Mouse (Mus musculus) retina, embryonic 14.5 days (tissue): ENCODE results near the gene Kcnip1.

Experiments used
- DNase-seq: peaks from one replicate; pipeline ENCODE4 v3.0.0-alpha.2; 2015; ENCODE audit warnings: low spot score

The Kcnip1 gene

DNA sequence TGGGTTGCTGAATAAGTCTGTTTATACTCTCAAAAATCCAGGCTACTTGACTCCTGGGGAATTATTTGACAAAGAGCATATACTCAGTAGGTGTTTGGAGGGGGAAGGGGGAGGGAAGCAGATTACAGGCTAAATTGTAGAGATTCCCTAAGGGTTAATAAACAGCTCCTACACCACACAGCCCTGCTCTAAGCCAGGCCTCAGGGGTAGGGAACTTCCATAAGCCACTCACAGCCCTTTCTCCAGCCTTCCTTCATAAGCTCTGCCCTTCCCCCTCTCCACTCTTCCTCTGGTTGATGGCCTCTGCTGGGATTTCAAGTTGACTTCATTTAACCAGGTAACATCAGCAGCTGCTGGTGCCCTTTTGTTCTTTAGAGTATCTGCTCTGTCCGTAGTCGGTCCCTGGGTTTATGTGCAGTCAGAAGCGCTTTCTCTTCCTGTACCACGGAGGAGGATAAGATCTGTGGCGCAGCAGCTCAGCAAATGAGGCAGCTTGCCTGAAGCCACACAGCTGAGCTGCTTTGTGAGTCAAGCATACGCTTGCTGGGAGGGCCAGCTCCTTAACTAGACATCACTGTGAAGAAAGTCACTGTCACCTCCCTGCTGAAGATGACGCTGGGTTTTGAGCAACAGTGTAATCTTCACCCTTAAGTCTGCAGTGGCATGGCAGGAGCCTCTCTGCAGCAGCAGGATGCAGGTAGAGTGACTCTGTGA, 54.2 kb downstream of the Kcnip1 start:
- DNase-seq = no peak

DNA sequence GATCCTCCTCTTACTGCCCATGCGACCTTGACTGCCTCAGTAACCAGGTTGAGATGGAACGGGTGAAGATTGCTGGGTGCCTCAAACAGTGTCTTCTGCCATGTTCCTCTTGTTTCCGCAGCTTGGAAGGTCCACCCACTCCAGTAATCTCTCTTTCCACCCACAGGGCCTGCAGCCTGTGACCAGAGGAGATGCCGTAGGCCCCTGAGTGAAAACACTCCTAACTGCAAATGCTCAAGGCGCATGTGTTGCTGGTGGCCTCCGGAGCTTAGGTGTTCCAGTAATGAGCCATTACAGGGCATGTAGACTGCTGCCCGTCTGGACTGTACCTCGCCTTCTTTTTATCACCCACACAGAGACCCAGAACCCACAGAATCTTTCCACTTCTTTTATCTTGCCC, 55.3 kb downstream of the Kcnip1 start:
- DNase-seq = no peak

DNA sequence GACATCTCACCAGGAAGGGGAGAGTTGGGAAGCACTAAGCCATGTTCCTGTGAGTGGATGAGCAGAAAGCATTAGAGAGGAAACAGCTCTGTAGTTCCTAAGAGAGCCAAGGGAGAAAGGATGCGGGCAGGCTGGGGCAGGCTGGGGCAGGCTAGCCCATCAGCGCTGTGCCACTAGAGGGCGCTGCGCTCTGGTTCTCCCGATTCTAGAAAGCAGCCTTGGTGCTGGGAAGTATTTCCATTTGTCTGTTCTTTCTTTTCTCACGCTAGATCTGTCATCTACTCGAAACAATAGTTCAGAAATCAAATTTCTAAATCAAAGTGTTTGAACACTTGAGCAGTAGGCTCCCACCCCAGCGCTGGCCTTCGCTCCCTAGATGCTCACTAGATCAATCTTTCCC, 58.7 kb downstream of the Kcnip1 start:
- no peak for DNase-seq

DNA sequence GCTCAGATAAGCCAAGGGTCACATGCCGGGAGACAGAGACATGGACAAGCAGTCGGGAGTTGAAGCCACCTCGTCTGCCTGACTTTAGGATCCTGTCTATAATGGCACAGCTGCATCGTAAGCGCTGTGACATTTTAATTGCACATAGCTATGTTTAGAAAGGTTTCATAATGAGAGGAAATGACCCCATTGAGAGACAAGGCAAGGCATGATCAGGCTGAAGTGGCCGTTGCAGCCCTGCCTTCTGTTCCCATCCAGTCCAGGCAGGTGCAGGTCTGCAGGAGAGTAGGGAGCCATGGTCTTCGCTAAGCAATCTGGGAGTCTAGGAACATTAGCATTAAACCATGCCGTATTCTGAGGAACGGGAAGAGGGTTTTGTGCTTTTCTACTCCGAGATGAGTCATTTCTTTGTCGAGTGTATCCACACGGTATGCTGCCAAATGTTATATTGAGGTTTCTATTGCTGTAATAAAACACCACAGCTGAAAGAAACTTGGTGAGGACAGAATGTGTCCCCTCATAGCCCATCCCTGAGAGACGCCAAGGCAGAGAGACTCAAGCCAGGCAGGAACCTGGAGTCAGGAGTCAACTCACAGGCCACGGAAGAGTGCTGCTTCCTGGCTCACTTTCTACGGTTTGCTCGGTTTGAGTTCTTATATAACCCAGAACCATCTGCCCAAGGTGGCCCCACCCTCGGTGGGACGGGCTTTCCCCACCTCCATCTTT, 60.4 kb downstream of the Kcnip1 start:
- DNase-seq = no peak

DNA sequence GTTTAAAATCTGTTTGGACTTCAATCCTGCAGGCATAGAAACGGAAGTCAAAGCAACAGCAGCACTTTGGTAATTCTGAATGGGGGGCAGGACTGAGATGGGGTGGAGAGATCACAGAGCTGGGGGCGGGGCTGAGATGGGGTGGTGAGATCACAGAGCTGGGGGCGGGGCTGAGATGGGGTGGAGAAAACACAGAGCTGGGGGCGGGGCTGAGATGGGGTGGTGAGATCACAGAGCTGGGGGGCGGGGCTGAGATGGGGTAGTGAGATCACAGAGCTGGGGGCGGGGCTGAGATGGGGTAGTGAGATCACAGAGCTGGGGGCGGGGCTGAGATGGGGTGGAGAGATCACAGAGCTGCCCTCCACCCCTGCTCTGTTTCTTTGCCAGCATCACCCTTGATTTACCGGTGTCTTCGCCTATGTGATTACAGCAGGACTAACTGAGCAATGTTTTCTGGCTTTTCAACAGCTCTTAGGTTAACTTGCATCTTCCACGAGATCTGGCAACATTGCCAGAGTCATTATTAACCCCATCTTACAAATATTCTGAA, 61.0 kb downstream of the Kcnip1 start:
- DNase-seq = peak; percentile 51

DNA sequence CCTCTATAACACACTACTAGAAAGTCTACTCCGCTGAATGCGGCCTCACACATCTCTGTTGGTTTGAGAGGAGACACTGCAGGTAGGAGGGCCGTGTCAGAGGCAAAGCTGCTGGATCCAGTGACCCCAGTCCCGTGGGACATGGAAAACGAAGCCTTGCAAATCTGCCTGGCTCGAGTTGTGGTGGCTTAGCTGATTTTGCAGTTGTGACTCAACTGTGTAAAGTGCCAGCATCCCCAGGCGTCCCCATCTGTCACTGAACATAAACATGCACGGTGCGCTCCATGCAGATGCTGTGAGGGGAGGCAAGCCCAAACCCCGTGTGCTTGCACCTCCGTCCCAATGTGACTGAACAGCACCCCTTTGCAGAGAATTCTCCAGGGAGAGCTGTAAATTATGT, 63.5 kb downstream of the Kcnip1 start:
- DNase-seq = no peak

DNA sequence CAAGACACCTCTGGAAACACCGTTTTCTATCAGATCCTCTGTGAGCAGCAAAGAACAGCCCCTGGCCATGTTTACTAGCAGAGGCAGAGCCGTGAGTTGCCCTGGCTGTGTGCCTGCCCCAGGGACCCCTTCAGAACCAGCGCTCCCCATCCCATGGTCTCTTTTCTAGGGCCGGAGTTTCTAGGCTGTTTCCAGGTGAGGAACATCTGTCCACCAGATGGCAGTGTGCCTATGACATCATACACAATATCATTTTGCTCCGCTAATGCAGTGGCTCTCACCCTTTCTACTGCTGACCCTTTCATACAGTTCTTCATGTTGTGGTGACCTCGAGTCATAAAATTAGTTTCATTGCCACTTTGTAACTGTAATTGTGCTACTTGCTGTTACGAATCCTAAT, 64.3 kb downstream of the Kcnip1 start:
- DNase-seq = peak; percentile 75

DNA sequence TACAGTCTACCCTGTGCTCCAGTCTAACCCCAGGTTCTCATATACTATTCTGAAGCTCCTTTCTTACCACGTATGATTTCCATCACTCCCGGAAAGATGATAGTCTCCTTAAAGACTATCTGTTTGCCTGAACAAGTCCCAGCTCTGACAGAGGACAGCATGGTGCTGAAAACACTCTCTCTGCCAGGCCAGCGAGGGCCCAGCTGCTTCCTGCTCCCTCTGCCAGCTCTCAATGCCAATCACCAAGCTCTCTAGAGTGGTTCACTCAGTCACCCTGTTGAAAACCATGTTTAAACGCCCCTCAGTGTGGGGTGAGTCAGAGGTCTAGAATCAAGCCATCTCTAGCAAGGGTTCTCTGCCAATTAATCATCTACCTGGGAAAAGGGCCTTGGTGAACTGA, 65.1 kb downstream of the Kcnip1 start:
- no peak for DNase-seq

DNA sequence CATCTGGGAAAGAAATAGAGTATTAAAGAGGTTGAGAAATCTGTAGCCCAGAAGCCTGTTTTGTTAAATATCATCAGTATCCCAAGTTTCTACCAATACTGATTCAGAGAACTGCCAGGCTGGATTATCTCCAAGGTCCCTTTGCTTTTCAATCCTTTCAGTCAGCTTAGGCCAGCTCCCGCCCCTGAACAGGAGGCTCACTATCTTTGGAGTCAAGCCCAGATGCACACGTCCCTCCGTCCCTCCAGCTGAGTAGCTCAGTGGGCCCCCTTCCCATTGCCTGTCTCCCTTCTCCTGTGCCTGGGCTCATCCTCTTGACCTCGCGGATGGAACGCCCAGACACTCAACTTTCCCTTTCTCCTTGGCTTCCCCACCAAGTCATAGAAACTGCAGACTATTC, 65.6 kb downstream of the Kcnip1 start:
- DNase-seq = no peak

DNA sequence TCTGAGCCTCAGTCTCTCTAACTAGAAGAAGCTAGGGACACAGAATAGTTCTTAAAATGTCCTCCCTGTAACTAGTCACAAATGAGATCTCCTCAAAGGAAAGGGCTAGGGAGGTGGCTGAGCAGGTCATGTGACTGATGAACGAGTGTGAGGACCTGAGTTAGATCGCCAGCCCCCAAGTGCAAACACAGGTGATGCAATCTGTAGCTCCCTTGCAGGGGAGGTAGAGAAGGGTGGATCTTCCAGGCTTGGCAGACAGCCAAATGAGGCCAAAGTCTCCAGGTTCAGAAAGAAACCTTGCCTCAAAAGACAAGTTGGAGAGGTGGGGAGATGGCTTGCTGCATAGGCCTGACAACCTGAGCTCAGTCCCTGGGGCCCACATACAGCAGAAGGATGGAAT, 66.4 kb downstream of the Kcnip1 start:
- no peak for DNase-seq

DNA sequence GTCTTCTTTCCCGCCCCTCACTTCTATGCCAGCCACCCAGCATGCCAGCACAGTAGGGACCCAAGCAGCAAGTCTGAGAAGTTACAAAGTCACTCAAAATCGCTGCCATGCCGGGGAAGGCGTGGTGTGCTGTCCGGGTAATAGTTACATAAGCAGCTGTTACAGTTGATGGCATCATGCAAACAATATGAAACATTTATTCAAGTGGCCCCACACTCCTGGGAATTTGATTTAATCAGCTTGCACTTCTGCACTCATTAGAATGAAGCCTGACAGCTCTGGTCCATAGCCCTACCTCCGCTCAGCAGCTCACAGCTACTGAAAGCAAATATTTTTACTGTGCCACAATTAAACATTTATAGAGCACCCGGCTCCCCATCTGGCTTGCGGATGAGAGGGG, 67.2 kb downstream of the Kcnip1 start:
- DNase-seq = no peak

DNA sequence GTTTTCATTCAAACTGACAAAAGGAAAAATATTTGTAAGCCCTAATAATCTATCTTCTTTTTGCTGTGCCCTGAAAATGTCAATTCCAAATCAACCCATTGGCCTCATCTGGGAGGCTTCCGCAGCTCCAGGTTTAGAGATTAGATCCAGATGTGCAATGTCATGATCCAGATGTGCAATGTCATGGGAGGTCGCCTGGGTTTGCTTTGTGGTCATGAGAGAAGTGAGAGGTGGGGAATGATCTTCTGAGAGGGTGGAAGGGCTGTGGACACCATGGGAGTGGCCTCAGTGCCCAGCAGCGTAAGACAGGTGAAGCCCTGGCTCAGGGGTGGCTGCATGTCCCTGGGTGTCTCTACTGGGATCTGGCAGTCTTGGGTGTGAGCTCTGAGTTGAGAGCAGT, 69.9 kb downstream of the Kcnip1 start:
- DNase-seq = no peak

DNA sequence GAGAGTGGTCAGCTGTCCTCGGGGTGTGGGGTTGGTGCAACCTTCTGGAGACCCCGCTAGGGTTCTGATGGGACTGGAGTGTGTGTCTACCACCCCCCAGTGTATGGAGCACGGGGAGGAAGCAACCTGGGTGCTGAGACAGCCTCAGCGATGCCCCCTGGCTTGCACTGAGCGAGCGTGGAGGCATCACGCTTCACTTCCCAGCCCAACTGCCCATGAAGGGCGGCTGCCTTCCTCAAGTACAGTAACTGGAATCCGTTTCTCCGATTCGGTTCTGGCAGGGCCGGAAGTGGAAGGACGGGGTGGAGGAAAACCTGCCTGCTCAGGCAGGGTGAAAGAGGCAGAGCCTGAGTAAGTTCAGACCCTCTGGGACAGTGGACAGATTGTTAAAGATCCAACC, 71.5 kb downstream of the Kcnip1 start:
- no peak for DNase-seq

DNA sequence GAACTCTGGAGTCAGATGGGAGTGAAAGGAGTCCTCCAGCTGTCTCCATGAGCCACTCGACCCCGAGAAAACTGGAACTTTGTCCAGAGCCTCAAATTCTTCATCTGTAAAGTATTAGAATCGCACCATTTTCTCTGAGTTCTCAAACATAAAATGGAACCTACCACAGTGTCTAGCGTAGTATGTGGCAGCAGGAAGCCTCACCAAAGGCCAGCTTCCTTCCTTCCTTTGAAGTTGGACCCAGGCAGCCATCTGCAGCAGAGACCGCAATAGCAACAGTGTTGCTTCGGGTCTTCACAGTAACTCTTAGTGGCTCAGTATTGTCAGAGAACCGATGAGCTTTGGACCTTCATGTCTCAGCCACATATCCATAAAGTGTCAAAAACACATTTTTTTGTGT, 73.1 kb downstream of the Kcnip1 start:
- no peak for DNase-seq

DNA sequence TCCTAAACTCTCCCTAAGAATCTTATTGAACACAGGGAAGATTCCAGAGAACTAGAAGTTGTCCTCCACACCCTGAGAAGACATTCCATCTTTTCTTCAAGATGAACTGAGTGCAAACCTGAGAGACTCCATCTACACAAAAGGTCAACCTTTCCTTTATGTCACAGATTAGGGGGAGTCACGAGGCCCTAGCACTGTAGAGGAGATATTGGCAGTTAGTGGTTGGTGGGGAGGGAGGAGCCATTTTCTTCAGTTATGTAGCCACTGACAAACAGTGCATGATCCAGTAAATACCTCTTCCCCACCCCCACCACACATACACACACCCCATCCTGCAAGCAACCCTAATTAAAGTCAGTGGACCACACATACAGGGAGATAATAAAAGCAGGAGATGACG, 74.5 kb downstream of the Kcnip1 start:
- DNase-seq = no peak

DNA sequence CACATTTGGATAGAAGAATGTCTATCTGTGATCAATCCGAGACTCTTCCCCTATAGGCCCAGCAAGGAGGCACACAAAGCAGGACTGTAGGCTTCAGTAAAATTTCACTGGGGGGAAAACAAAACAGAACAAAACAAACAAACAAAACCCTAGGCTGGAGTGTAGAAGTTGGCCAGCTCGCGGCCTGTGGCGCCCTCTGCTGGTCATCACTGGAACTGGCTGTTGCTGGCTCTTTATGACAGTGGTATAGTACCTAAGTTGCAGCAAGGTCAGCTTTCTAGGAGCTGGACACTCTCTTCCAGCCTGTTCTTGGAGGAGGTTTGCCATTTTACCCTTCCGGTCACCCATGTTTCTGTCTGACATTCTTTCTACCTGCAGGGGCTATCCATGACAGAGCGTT, 75.4 kb downstream of the Kcnip1 start:
- peak; percentile 90 for DNase-seq

DNA sequence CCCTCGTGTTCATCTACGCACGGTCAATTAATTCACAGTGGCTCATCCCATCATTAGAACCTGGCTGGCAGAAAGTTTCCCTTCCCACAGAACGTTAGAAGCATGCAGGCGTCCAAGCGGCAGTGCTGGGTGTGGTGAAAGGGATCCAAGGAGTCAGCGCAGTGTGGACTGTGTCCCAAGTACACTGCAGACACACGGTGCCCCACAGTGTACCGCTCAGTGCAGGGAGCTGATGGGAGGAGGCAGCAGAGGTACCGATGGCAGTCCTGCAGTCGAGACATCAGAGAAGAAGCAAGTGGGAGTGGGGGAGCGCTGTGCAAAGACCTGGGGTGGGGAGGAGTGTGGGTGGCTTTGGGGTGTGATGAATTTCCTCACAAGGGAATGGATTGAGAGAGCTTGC, 78.7 kb downstream of the Kcnip1 start:
- DNase-seq = no peak

DNA sequence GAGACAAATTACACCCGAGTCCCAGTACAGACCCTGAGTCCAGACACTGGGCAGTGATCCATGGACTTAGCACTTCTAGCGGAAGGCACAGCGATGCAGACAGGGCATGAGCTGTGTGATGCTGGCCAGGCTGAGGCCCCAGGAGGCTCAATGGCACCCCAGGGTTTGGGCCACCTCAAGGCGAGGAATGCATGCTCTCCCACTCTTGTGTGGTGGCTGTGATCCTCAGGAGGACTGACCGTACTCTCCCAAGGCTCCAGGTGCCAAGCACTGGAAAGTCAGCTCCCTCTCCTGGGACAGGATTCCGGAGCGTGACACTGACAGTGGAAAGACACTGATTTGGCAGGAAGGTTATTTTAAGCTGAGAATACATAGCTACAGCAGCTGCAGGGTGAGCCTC, 79.9 kb downstream of the Kcnip1 start:
- no peak for DNase-seq

DNA sequence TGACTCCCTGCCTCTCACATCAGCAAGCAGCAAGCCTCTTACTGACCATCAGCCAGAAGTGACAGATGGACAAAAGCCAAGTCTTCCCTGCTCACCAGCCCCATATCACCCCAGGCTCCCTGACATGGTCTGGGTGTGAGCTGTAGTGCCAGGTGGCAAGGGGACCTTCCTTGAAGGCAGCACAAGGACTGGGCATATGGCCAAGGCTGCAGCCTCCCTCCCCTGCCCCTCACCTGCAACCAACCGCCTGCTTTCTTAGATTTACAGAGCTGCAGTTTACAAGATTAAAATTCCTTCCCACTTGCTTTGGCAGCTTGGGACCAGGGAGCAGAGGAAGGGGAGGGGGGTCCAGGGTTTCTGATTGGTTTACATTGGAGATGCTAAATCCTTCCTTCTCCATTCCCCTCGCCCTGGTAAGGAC, 80.8 kb downstream of the Kcnip1 start:
- no peak for DNase-seq

DNA sequence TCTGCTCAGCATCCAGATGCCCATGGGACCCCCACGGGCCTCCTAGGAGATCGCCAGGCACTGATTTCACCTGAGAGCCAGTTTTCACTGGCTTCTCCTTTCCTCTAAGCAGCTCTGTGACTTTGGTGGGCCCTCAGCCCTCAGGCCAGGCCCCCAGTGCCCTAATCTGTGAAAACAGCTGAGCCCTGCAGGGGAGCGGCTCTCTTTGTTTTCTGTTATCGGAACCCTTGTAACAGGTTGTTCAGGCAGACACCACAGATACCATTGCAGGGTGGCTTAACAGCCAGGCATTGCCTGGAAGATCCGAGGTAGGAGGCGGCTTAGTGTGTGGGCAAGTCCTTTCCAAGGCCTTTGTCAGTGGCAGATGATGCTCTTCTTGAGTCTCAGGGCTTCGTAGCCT, 82.0 kb downstream of the Kcnip1 start:
- no peak for DNase-seq

DNA sequence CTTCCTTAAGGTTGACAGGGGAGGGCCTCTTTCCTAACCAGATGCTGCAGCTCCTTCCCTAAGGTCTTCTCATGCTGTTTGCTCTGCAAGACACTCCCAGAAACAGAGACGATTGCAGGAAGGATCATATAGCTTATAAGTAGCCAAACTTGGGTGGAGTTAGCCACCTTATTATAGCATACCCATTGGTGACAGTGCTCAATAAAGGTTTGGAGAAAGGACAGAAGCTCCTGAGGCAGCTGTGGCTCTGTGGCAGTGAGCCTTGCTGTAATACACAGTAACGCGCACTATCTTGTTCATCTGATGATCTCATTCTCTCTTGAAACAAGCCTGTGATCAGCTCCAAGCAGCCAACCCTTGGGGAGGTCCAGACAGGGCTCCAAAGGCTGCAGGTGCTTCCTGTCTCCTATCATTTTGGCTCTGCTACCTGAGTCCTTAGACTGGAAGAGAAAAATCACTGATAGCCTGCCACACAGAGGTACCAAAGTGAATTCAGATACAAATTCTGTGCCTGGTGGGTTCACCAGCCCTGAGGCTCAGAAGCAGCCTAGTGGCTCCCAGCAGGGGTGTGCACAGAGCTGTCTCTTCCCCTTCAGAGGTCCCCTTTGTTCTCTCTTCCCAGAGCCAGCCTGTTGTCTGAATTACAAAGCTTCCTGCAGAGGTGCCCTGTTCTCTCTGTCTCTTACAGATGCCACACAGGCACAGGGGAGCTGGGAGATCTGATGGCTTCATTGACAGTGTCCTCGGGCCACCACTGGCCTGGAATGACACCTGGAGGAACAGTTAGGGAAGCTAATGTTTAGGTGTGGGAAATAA, 84.4 kb downstream of the Kcnip1 start:
- no peak for DNase-seq

DNA sequence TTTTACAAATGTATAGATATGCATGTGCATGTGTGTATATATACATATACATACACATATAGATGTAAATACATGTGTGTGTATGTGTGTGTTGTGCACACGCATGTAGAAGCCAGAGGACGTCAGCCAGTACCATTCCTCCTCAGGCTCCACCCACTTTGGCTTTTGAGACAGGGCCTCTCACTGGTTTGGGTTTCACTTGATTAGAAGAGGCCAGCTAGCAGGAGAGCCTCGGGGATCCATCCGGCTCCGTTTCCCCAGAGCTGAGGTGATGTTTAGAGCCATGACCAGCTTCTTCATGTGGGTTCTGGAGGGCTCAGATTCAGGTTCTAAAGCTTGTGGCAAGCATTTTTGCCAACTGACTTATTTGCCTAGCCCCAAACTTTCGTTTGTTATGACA, 89.5 kb downstream of the Kcnip1 start:
- DNase-seq = no peak

DNA sequence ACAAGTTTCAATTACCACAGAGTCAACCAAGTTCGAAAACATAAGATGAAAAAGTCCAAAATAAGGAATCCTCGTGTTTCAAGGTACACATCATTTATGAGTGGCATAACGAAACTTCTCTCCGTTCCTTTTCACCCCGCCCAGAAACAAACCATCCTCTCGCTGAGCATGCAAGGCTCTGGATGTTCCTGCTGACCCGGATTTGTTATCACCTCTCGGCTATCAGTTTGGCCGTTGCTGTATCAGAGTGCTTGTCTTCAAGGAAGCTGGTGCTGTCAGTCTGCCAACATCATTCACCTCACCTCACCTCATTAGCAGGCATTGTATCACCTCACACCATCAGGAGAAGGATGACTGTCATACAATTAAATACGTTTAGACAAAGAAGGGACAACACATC, 90.6 kb downstream of the Kcnip1 start:
- no peak for DNase-seq
